Mouse (Mus musculus) mature B cell (primary cell): ENCODE data around the gene Arid3a.

Experiments used
- in situ Hi-C: fragments of 300-500 bp; cut with MboI; formaldehyde crosslinking; loops from 2 replicates; pipeline ENCODE4 v1.14.3; 2019

The Arid3a gene

GRCm38 (mm10) chr10:79991548-79991947, 64.7 kb downstream of the Arid3a start:
- in situ Hi-C loops = no loop called here

- in situ Hi-C loops = no loop called here
Observed at GRCm38 (mm10) chr10:79994397-79995115, 67.7 kb downstream of the Arid3a start.

DNA sequence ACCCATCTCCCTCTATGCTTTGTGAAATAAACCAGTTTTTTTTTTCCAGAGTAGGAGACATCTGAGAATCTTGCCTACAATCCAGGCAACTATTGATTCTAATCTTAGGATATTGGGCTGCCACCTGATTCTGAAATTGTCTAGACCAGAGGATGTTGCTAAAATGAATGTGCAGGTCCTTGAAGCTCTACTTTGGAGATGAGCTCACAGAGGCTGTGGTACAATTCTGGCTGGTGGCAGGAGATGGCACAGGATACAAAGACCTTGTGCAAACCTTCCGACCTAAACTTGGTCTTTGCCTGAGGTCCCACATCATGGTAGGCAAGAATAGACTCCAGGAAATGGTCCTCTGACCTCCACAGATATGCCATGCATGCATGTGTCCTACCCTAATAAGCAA, 68.8 kb downstream of the Arid3a start:
- in situ Hi-C loops = no loop called here

DNA sequence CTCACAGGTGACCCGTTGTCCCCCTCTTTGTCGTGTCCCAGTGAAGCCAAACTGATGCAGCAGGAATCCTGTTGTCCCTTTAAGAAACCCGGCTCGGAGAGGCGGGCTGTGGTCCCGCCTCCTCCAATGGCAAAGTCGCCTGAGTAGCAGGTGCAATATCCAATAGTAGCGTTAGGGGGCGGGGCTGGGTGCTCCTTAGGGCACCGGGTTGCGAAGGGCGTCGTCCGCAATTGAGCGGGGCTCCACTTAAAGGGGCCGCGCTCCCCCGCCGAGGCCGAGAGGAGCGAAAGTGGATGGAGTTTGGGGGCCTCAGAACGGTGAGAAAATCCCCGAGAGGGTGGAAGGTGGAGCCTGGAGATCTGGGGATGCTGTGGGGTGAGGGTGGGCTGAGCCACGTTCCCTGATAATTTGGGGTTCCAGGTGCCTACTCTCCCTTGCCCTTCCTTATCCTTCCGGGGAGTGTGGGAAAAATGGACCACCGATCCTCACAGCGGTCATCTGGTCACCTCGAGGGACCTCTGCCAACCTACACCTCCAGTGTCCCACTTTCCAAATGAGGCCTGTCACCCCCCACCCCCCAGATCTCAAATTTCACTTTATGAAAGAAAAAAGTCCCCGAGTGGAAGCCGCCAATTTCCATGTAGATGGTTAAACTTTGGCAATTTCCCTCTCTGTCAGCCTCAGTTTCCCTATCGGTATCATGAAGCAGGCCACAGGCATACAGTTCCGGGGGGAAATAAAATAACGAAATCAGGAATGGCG, 69.6 kb downstream of the Arid3a start, which contains the start of gene Abca7:
Gene Abca7 (plus strand): TSS at position 223 of the 762 bp plus-strand sequence.
- in situ Hi-C loops = no loop called here

GRCm38 (mm10) chr10:79997034-79997760, 70.4 kb downstream of the Arid3a start:
- in situ Hi-C loops = no loop called here

DNA sequence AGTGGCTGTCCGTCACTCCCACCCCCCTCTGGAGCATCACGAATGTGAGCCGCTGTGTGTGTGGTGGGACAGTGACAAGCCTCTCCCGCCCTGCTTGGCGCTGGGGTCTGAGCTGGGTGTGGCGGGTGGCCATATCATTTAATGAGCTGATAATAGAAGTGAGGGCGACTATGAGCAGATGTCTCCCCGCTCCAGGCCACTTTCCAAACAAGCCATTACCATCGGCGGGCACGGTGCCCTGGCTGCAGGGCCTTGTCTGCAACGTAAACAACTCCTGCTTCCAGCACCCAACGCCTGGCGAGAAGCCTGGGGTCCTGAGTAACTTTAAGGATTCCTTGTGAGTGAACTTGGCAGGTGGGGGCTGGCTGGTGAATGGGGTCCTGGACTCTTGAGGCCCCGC, 71.0 kb downstream of the Arid3a start:
- in situ Hi-C loops = no loop called here

GRCm38 (mm10) chr10:80001945-80002344, 75.1 kb downstream of the Arid3a start:
- in situ Hi-C loops = no loop called here

- in situ Hi-C loops = no loop called here
Observed at GRCm38 (mm10) chr10:80002829-80003228, 76.0 kb downstream of the Arid3a start.

- in situ Hi-C loops = no loop called here
Observed at GRCm38 (mm10) chr10:80003374-80004232, 76.8 kb downstream of the Arid3a start.

GRCm38 (mm10) chr10:80004233-80004705, 77.4 kb downstream of the Arid3a start:
- in situ Hi-C loops = no loop called here
